Mouse (Mus musculus) induced T-regulatory cell, adult 2 months (primary cell): ENCODE data around the gene Foxc2.

Experiments used
- DNase-seq: peaks from one replicate; pipeline ENCODE4 v3.0.0-alpha.2; 2012; ENCODE audit warnings: low read depth

The Foxc2 gene

DNA sequence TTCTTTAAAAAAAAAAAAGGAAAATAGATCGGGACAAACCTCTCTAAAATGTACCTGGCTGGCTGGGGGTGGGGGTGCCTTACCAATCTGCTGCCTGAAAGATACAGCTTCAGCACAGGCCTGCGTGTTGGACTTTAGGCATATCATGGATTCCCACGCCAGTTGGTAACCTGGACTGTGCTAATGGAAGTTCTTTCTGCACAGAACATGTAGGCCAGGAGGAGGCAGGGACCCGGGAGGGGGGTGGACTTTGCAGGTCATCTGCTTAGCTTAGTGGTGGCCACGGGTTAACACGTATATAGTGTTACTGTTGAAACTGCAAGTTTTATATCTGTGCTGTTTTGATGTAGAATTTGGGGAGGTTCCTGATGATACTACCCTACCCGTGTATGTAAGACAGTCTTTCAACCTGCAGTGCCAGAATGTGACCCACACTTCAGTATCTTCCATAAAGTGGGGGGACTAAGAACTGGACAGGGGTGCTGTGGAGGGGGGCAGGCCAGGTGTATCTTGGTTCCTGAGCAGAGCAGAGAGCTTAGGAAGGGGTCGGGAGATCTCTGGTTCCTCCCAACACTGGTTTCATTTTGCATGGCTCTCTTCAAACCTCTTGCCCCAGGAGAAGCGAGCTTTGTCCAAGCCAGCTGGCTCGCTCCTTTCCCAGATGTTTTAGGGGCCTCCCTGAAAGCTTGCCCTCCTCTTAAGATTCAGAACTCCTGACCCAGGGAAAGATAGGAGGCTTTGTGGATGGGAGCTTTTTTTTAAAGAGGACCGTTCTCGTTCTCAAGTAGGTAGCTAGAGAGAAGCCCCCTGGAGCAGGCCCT, 3.9 kb downstream of the Foxc2 start:
- no peak for DNase-seq

DNA sequence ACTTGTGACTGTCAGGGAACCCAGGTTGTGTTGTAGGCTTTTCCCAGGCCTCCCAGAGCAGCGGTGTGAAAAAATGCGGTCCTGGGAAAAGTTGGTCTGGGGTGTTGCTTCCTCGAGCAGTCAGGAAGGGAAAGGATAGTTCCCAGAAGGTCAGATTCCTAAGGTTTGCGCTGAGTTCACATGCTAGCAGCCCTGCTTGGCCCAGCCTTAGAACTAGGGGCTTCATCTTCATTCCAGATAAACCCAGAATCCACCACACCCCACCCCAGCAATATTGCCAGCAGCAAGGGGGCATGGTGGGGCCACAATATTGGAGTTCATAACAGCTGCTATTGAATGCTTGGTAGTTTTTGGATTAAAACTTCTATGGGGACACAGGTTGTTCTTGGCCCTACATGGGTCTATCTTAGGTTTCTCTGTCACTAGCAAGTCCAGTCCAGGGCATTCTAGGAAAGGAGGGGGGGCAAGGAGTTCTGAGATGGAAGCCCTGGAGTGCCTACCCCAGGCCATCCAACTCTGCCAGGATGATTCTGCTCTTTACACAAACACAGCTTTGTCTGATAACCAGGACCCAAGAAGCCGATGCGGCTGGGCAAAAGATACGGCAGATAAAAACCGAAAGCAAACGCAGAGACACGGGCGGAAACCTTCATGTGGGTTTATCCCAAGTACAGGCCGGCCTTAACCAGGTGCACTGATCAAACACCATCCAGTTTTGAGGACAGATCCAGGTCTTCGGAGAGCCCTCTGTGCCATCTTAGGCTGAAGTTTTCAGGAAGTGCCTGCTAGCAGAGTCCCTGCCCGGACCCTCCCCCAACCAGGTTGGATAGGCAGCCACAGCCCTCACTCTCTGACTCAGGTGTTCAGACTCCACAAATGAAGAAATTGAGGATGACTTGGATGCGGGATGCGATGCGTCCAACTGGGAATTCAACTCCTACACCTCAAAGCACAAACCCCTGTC, 4.8 kb downstream of the Foxc2 start:
- peak; percentile 44 for DNase-seq

DNA sequence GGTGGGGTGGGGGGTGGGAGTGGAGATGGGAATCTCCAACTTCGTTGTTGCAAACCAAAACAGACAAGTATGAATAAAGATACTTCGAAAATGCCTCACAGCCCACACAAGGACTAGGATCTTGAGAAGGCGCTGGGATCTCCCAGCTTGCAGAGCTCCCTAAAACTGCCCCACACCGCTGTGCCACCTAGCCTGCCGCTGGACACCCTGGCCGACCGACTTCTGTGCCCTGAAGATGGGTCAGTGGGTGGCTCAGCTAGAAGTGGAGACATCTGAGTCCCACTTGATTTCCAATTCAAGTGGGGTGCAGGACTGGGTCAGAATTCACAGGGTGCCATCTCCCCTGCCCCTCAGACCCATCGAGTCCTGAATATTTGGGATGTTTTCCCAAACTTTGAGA, 5.7 kb downstream of the Foxc2 start:
- DNase-seq, result no peak

DNA sequence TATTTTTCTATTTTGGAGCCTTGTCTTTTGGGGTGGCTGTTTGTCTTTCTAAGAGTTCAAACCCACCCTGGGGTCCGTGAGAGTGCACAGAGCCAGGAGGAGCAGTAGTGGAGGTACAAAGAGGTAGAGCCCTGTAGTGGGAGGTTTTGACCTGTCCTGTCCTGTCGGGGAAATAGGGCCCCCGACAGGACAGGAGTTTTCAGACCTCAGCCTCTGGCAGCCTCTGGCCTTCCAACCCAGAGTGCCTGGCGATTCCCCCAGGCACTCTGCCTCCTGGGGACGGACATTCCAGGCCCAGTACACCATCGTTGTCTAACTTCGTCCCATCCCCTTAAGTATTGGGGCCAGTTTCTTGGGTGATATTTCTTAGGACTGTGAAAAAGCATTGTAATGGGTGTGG, 6.4 kb downstream of the Foxc2 start:
- no peak for DNase-seq

DNA sequence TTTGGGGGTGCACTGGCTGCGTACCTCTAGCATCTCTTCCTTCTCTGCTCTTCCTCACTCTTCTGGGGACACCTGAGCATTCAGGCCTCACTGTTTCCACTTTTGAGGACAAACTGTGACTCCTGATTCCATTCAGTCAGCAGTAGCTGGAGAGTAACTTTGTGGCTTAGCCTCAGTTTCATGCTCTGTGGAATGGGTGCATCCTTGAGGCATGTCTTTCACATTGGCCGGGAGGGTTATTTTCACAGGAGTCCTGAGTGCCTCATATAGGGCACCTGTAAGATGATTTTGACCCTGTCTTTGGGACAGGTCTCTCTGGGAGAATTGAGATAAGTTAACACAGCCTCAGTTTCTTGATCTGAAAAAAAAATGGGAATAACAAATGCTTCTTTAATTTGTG, 7.1 kb downstream of the Foxc2 start:
- DNase-seq, result no peak

DNA sequence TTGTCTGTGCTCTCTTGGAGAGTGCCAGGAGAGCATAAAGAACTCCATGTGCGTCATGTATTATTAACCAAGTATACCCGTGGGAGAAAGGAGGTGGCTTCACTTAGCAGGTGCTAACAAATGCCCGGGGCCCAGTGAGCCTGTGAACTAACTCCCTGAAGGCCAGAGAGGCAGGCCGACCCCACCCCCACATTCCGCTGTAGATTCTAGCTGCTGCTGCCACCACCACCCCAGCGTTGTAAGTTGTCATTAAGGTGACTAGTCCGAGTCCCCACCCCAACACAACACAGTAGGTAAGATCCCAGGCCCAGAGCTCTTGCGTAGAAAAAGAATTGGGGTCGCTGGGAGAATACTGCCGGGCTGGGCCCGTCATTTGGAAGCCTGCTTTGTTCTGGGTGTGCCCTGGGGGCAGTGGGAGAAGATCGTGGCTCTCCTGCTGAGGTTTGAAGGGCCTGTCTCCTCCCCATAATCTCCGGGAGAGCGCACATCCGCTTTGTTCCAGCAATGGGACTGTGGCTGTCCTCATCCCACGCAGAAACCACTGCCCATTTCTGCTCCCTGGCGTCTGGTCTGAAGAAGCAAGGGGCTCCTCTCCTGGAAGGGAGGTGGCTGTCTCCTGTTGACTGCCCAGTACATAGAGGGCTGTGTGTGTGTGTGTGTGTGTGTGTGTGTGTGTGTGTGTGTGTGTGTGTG, 8.7 kb downstream of the Foxc2 start:
- DNase-seq, result no peak

DNA sequence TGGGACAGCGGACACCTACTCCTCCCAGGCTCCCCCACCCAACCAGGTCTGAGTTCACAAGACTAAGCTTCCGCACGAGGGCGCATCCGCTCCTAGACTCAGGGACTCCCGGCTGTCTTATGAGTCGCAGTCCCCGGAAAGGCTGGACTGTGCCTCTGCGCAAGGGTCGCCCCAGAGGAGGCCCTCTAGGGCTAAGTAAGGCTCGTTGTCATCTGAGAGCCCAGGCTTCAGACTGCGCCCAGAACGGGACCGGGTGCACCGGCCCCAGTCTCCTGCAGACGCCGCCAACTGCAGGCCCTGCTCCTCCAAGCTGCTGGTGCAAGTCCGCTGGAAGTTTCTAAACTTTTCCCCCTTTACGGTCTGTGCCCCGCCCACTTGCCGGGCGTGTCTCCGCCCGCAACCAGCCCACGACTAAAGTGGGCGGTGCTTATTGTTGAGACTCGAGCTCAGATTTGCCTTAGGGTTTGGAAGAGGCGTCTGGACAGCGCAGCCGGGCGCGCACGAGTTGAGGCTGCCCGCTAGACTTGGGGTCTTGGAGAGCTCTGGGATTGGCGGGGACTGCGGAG, 9.4 kb downstream of the Foxc2 start:
- peak; percentile 44 for DNase-seq

DNA sequence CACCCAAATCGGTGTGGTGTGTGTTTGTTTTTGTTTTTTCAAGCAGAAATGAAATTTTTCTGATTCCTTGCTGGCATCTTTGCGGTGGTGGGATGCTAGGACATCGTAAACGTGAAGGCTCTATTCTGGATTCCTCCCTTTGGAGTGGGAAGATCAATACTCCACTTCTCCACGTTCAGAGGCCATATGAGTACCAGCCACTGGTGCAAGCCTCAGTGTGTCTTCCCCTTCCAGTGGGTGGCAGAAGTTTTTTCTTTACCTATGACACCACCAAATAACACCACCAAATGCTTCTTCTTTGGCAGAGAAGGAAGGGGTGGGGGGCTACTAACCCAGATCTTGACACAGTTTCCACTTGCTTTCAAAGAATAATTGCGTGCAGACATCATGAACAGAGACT, 10.2 kb downstream of the Foxc2 start:
- DNase-seq, result no peak

DNA sequence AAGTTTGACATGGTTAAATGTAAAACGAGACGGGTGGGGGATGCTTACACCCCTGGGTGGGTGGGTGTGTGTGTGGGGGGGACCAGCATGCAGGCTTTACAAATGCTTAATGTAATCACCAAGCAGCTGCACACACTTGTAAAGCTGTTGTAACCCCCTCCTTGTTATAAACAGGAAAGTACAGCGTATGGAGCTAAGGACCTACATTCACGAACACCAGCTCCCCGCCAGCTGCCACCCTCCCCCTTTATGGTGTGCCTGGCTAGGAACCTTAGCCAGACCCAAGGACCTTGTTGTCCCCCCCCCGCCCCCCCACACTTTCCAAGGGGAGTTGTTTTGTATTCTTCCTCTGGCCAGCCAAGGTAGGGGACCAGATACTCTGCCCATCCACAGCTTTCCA, 10.7 kb downstream of the Foxc2 start:
- no peak for DNase-seq

DNA sequence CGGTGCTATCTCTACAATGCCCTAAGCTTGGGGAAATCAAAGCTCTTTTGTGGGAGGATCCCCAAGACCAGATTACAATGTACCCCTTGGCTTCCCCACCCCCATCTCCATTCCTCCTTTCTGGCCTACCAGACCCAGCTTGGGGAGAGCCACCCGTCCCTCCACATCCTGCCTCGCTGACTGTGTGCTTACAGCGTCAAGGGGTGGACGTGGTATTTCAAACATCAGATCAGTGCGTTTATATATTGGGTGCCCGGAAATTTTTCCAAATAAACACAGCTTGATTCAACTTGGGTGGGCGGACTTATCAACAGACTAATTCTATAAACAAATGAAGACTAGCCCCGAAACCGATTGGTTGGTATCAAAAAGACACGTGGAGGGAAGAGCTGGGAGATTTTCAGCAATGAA, 11.3 kb downstream of the Foxc2 start:
- no peak for DNase-seq

DNA sequence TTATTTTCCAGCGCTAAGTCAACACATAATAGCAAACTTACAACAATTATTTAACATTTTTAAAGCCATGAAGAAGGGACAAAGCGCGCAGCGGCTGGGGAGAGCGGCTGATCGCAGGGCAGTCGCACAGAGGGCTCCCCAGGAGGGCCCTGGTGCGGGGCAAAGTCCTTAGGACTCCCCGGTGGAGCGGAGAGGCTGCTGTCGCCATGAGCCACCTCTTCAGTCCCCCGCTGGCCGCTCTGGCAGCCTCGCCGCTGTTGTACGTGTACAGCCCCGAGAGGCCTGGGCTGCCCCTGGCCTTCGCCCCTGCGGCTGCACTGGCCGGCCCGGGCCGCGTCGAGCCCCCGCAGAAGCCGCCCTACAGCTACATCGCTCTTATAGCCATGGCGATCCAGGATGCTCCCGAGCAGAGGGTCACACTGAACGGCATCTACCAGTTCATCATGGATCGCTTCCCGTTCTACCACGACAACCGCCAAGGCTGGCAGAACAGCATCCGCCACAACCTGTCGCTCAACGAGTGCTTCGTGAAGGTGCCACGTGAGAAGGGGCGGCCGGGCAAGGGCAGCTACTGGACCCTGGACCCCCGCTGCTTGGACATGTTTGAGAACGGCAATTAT, 11.9 kb downstream of the Foxc2 start, which contains the start of gene Foxl1:
TSS of gene Foxl1 (plus strand) at position 185 of the 620 bp plus-strand sequence.
- DNase-seq, result no peak

DNA sequence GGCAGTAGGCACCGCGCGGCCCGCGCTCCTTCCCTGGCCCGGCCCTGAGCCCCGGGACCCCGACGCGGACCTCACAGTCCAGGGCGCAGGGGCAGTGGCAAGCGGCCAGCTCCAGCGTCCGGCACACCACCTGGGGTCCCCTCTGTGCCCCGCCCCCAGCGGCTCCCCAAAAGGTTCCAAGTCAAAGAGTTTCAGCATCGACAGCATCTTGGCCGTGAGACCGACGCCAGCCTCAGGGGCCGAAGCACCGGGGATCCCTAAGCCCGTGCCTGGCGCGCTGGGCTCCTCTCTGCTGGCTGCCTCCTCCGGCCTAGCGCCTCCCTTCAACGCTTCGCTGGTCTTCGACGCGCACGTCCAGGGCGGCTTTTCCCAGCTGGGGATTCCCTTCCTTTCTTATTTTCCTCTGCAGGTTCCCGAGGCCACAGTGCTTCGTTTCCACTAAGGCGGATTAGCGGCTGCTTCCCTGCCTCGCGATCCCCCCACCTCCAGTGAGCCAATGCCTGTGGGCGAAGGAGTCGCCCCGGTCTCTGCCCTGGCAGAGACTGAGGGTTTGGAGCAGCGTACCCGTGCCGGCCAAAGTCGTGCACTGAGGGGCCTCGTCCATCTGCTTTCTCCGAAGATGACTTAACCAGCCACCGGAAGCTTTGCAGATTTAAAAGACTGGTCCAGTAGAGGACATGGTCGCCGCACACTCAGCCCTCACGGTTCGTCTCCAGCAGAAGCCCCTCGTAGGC, 12.7 kb downstream of the Foxc2 start:
- no peak for DNase-seq

DNA sequence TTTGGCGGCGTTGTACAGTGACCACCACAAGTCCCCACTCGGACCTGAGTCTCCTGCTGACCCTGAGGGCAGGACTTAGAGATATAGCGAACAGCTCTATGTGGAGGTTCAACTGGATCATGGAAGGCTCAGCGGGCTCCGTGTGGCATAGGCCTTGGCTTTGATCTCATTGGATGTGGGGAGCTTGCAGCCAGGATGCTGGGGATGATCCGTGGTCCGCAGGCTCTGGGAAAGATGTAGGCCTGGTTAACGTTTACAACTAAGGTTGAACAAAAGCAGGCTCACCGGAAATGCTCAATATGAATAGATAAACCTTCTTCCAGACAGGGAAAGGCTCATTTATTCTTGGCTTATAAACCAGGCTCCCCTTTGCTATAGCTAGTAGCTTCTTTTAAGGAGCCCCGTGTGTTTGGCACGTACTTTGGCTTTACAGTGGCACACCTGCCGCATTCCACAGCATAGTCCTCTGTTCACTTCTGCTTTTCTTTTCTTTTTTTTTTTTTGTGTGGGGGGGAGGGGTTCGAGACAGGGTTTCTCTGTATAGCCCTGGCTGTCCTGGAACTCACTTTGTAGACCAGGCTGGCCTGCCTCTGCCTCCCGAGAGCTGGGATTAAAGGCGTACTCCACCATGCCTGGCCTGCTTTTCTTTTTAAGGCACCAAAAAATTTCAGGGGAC, 13.4 kb downstream of the Foxc2 start:
- no peak for DNase-seq

DNA sequence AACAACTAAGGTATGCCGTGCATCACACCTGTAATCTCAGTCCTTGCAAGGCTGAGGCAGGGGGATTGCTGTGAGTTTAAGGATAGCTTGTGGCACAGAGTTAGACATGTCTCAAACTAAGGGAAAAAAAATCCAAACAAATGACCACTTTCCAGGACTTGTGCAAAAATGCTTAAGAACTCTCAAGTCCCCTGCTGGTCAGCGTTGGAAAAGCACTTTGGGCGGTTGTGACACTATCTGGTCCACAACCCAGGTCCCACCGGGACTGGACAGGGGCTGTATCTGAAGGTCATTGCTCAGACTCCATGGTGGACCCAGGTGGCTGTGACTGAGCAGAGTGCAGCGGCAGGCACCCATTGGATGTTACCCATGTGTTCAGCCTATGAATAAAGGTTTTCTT, 14.6 kb downstream of the Foxc2 start:
- DNase-seq, result no peak

DNA sequence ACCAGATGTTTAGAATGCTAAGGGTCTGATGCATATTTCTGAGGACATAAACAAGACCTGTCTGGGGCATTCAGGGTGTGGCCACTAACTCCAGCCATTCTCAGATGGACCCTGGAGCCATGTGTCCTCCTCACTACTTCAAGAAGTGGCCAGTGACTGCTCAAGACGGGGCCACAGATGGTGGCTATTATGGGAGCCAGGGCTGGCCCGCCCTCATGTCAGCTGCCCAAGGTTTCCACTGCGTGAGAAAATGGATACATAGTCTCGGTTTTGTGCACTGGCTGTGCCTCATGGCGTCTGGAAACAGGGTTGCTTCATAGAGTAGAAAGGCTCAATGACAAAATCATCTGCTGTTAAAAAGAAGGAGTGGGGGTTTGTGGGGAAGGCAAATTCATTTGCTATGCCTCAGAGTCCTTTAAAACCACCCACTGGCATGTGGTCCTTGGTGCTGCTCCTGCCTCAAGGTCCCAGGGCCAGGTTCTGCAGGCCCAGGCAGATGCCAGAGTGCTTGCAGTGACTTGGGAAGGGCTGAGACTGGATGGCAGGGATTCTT, 17.1 kb downstream of the Foxc2 start:
- no peak for DNase-seq

DNA sequence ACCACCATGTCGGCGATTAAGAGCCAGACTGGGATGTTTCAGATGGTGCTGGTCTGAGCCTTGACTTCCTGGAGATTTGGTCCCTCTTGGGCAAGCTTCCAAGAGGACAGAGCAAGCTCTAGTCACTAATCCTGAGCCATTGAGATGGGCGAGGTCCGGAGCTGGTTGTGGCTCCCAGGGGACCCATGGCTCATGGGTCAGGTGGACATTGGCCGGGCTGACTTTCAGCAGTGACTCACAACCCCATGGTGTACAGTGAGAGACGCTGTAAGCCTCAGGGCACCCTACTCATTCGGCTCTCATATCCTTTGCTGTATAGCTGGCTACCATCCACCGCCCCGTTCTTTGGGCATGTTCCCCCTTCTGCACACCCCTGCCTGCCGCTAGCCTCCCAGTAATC, 18.1 kb downstream of the Foxc2 start:
- no peak for DNase-seq

DNA sequence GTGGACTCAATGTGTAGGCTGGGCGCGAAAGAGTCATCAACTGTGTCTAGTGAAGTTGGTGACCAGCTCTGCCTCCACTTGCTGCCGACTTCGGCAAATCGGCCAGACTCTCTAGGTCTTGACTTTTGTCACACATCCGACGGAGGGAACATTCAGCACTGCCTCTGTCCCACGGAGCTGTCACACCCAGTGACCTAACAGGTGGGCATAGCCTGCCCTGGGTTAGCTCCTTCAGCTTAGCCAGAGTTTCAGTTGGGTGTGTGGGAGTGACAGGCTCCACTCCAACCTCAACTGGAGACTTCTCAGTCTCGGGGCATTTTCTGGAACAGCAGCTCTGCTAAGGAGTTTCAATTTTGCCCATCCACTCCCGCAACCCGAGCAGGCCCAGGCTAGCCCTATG, 18.5 kb downstream of the Foxc2 start:
- DNase-seq, result no peak

DNA sequence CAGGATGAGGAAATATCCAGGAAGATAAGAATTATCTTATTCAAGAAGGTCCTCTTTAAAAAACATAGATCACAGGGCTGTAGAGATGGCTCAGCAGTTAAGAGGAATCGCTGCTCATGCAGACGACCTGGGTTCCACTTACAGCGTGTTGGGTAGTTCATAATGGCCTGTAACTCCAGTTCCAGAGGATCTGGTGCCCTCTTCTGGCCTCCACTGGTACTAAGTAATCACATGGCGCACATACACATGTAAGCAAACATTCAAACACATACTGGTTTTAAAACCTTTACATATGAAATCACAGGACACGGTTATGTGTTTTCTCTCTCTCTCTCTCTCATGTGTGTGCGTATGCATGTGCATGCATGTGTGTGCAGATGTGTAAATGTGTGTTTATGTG, 20.9 kb downstream of the Foxc2 start:
- no peak for DNase-seq

DNA sequence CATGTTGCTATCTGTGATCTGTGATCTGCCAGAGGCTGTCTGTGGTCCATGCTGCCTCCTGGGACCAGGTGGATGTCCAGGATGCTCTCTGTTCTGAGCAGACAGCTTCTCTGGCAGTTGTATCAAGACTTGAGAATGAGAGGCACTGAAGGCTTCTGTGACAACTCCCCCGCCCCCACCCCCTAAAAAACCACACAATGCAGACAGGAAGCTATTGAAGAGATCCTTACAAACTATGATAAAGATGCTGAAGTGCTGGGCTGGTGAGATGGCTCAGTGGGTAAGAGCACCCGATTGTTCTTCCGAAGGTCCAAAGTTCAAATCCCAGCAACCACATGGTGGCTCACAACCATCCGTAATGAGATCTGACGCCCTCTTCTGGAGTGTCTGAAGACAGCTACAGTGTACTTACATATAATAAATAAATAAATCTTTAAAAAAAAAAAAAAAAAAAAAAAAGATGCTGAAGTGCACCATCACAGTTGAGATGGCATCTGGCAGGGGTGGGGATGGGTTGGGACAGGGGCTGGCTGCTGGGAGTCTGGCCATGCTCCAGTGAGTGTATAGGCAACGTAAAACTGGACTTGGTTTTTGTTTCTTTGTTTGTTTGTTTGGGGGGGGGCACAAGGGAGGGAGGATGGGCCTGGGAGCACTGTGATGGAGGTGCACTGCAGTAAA, 29.6 kb downstream of the Foxc2 start:
- DNase-seq, result peak; percentile 14
